23 mouse cellular contexts compared by ENCODE assay signal in the genomic region with DNA sequence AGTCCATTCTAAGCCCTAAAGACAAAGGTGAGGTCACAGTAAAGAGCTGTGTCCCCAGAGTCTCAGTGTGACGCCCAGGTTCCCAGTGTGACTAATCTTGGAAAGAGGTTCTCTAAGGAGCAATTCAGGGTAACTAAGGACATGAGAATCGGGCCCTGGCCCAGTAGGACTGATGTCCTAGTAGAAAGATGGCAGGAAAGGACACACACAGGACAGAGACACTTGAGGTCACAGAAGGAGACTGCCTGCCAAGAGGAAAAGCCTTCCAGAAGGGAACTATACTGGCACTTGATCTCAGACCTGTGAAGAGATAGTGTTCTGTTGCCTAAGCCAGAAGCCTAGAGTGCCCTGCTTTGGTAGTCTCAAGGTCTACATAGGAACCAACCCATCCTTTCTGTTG.
A peak's percentile ranks its signal among the peaks of the same experiment; 100 is the strongest.
DNase-seq lines count a peak whose midpoint lies in the region; ATAC-seq and TF ChIP-seq lines count a peak whose summit lies in the region.
"Had no signal": no experiment of that assay in that cellular context is flagged by ENCODE, and none has a peak within 500 bp of the region (broad histone marks: within the 10 kb centered on the region; RNA-seq: fewer than 3 reads in every experiment).

No protein-coding gene starts in this region.

- no peaks in the 10 kb centered on the region for H3K79me2 ChIP-seq in heart, adult 2 months (replicated peaks; ENCODE audit: control insufficient read depth, insufficient read depth, low read length)

- WGBS in heart, adult 2 months: 30% methylated on average over 2 of the region's 2 CpGs
- WGBS in heart, embryonic 11.5 days (ENCODE audit: insufficient replicate concordance): 66% methylated on average over 2 of the region's 2 CpGs

- H3K27ac ChIP-seq in gastrocnemius, adult 2 months: no peak overlapping the region
- no peak overlapping the region for H3K27ac ChIP-seq in heart, adult 2 months
- H3K27ac ChIP-seq in heart, embryonic 11.5 days (ENCODE audit: low read depth, low read length): no peak overlapping the region
- H3K27ac ChIP-seq: embryonic facial prominence, embryonic 10.5 days; embryonic facial prominence, embryonic 12.5 days had no signal

- peaks cover 12% of the 10 kb centered on the region for H3K4me1 ChIP-seq in heart, adult 2 months (ENCODE audit: control insufficient read depth, insufficient read depth, low read length)
- peaks cover 39% of the 10 kb centered on the region for H3K4me1 ChIP-seq in heart, embryonic 11.5 days (ENCODE audit: control insufficient read depth, insufficient read depth, low read length)

- H3K4me2 ChIP-seq in heart, embryonic 11.5 days: no peak overlapping the region
- H3K4me2 ChIP-seq: embryonic facial prominence, embryonic 12.5 days had no signal

- H3K36me3 ChIP-seq in heart, adult 2 months (ENCODE audit: control insufficient read depth, insufficient read depth, low read length): no peaks in the 10 kb centered on the region
- no peaks in the 10 kb centered on the region for H3K36me3 ChIP-seq in heart, embryonic 11.5 days (ENCODE audit: control insufficient read depth, insufficient read depth, low read length)
- H3K36me3 ChIP-seq: embryonic facial prominence, embryonic 10.5 days; embryonic facial prominence, embryonic 12.5 days; G1E had no signal

- H3K27me3 ChIP-seq in heart, adult 2 months (ENCODE audit: control insufficient read depth, insufficient read depth, low read length): no peaks in the 10 kb centered on the region; the same call in 1 of the 2 replicates
- no peaks in the 10 kb centered on the region for H3K27me3 ChIP-seq in heart, embryonic 11.5 days (ENCODE audit: control insufficient read depth, insufficient read depth, low read length)
- H3K27me3 ChIP-seq: CH12.LX; embryonic facial prominence, embryonic 12.5 days; Patski had no signal

- H3K9ac ChIP-seq in heart, adult 2 months (ENCODE audit: low read depth, low read length): no peak overlapping the region
- no peak overlapping the region for H3K9ac ChIP-seq in heart, embryonic 11.5 days (ENCODE audit: low read depth, low read length)
- H3K9ac ChIP-seq: embryonic facial prominence, embryonic 12.5 days had no signal

- H3K4me3 ChIP-seq in gastrocnemius, adult 2 months: no peak overlapping the region
- H3K4me3 ChIP-seq in heart, adult 2 months: no peak overlapping the region
- no peak overlapping the region for H3K4me3 ChIP-seq in heart, embryonic 11.5 days (ENCODE audit: low read depth, low read length)
- H3K4me3 ChIP-seq: embryonic facial prominence, embryonic 10.5 days; embryonic facial prominence, embryonic 12.5 days had no signal

- ATAC-seq in heart, embryonic 11.5 days (replicated peaks; ENCODE audit: insufficient number of reproducible peaks, low FRiP score, low TSS enrichment): no peak
- ATAC-seq: activated CD4-positive, CD25-positive, alpha-beta regulatory T cell, adult 4 months; CD4-positive, CD25-positive, alpha-beta regulatory T cell, adult 4 months; forebrain, embryonic 14.5 days; forebrain, embryonic 16.5 days; Patski had no signal

- intact Hi-C loops in gastrocnemius, adult 2 months (cut with DNase I): no loop called here
- intact Hi-C loops in heart, adult 2 months (cut with DNase I): no loop called here

- peak; percentile 79; the same call in 1 of the 2 replicates for TF ChIP-seq EP300 in heart, adult 2 months (IDR thresholded peaks at IDR 0.05; ENCODE audit: insufficient read depth, low read depth, low read length)

- no peaks in the 10 kb centered on the region for H3K9me3 ChIP-seq in heart, embryonic 11.5 days (replicated peaks; ENCODE audit: control insufficient read depth, low read length)
- H3K9me3 ChIP-seq: embryonic facial prominence, embryonic 10.5 days; embryonic facial prominence, embryonic 12.5 days; G1E had no signal

- peak; percentile 28 for DNase-seq in adrenal gland, postnatal 10 days
- DNase-seq in adrenal gland, adult 18-20 months (ENCODE audit: low spot score in 2 of 2): no peak
- DNase-seq in gastrocnemius, postnatal 25 days: peak; percentile 17
- no peak for DNase-seq in gastrocnemius, adult 2 months
- peak in 1 of 2 experiments; percentile 40 for DNase-seq in heart, adult 2 months
- DNase-seq: adrenal gland, adult 2 months; adrenal gland, postnatal 25 days; B cell, adult 2 months; cerebellum, adult 11-12 months; cerebellum, adult 2 months; cerebellum, adult 9-10 months; cerebellum, postnatal 10 days; cerebellum, postnatal 25 days had no signal

- TF ChIP-seq POLR2A in heart, adult 2 months (IDR thresholded peaks at IDR 0.05; ENCODE audit: insufficient read depth, low read depth, low read length): no peak

- no peak for TF ChIP-seq CTCF in gastrocnemius, adult 2 months (IDR thresholded peaks at IDR 0.05)
- TF ChIP-seq CTCF in heart, adult 2 months (IDR thresholded peaks at IDR 0.05): no peak

Comparison
In these comparisons a context has a peak if more than half of its experiments do, and no peak if none do; other contexts are left out.
1. DNase-seq: peak in adrenal gland, postnatal 10 days (single experiment) and gastrocnemius, postnatal 25 days (single experiment); none in adrenal gland, adult 18-20 months (0 of 2) and gastrocnemius, adult 2 months (single experiment).